Mouse (Mus musculus) CH12.LX (cell line): Measurements from ENCODE around the gene Arhgef6. TPM values are rescaled to one million over a fixed set of nuclear protein-coding genes. Genes with fewer than 3 reads are reported as not detected.
A peak's percentile ranks its signal among the peaks of the same experiment; 100 is the strongest.

Source experiments
- DNase-seq: peaks from one replicate; pipeline ENCODE4 v3.0.0-alpha.2; 2013; ENCODE audit errors: extremely low read depth
- H3K27ac ChIP-seq: 2 replicates; pipeline ENCODE4 v1.5.1; 2012; ENCODE audit warnings: low read depth, mild to moderate bottlenecking, control low read depth, moderate library complexity; ENCODE audit not compliant: insufficient read depth
- H3K27me3 ChIP-seq: replicated peaks from 2 replicates; pipeline ENCODE3; 2012; ENCODE audit warnings: inconsistent platforms
- H3K36me3 ChIP-seq, 2 experiments: replicated peaks in 1 of 2; 2 replicates each; pipeline versions ENCODE3 to v1.6.1; 2012; ENCODE audit warnings: inconsistent platforms in 1 of 2, low read length in 1 of 2, mild to moderate bottlenecking in 1 of 2, mixed read lengths in 1 of 2, moderate library complexity in 1 of 2; ENCODE audit not compliant: control insufficient read depth in 1 of 2, insufficient read depth in 1 of 2
- H3K4me1 ChIP-seq, 2 experiments: 2 replicates each; pipeline ENCODE4 v1.6.1; 2012; ENCODE audit warnings: inconsistent platforms in 1 of 2, moderate library complexity in 1 of 2; ENCODE audit not compliant: insufficient read depth in 2 of 2, control insufficient read depth in 1 of 2
- H3K4me2 ChIP-seq: 2 replicates; pipeline ENCODE4 v1.6.1; 2012; ENCODE audit warnings: low read depth, mild to moderate bottlenecking, control low read depth; ENCODE audit not compliant: poor library complexity, insufficient read depth, severe bottlenecking
- H3K4me3 ChIP-seq, 3 experiments: fragments of 150-350 bp in 1 of 3; sonication (generic) in 1 of 3; replicated peaks in 1 of 3; 2 replicates each; pipeline versions ENCODE3 to v1.5.1; 2011 to 2012; ENCODE audit warnings: low read depth in 2 of 3, low read length in 2 of 3, mild to moderate bottlenecking in 2 of 3, moderate library complexity in 2 of 3, control low read depth in 1 of 3, improper control_type of control experiment in 1 of 3, inconsistent platforms in 1 of 3, mixed read lengths in 1 of 3; ENCODE audit not compliant: poor library complexity in 1 of 3
- H3K79me2 ChIP-seq: replicated peaks from 2 replicates; pipeline ENCODE4 v1.6.1; 2012; ENCODE audit warnings: mild to moderate bottlenecking, moderate library complexity; ENCODE audit not compliant: control insufficient read depth, poor library complexity, insufficient read depth, severe bottlenecking; ENCODE audit errors: extremely low read depth
- H3K9ac ChIP-seq: 2 replicates; pipeline ENCODE4 v1.6.1; 2012; ENCODE audit warnings: low read depth, mild to moderate bottlenecking, control low read depth, moderate library complexity; ENCODE audit not compliant: insufficient read depth
- H3K9me3 ChIP-seq: replicated peaks from 2 replicates; pipeline ENCODE3; 2012; ENCODE audit warnings: low read length, inconsistent platforms, mixed read lengths
- BHLHE40 ChIP-seq: IDR thresholded peaks from 2 replicates; pipeline ENCODE4 v1.6.1; 2011; ENCODE audit warnings: mild to moderate bottlenecking, low read depth, low read length, improper control_type of control experiment
- CHD1 ChIP-seq: IDR thresholded peaks from 2 replicates; pipeline ENCODE4 v1.6.1; 2012; ENCODE audit warnings: low read depth, low read length, improper control_type of control experiment, inconsistent platforms
- CHD2 ChIP-seq: IDR thresholded peaks from 2 replicates; pipeline ENCODE4 v1.6.1; 2011; ENCODE audit warnings: low read length, improper control_type of control experiment
- CTCF ChIP-seq, 2 experiments: IDR thresholded peaks in 1 of 2; conservative IDR thresholded peaks in 1 of 2; 2 replicates each; pipeline ENCODE4 v1.5.1; 2011 to 2012; ENCODE audit warnings: low read depth in 2 of 2, low read length in 2 of 2, improper control_type of control experiment in 1 of 2, inconsistent platforms in 1 of 2, mild to moderate bottlenecking in 1 of 2, moderate library complexity in 1 of 2
- E2F4 ChIP-seq: IDR thresholded peaks from 2 replicates; pipeline ENCODE4 v1.6.1; 2011; ENCODE audit warnings: low read depth, low read length, improper control_type of control experiment; ENCODE audit not compliant: insufficient replicate concordance
- ELF1 ChIP-seq: IDR thresholded peaks from 2 replicates; pipeline ENCODE4 v1.6.1; 2014; ENCODE audit warnings: low read depth, mild to moderate bottlenecking, inconsistent platforms, low read length, improper control_type of control experiment
- EP300 ChIP-seq: IDR thresholded peaks from 2 replicates; pipeline ENCODE4 v1.6.1; 2011; ENCODE audit warnings: low read length, improper control_type of control experiment
- ETS1 ChIP-seq: conservative IDR thresholded peaks from 2 replicates; pipeline ENCODE4 v1.6.1; 2012; ENCODE audit warnings: low read depth, mild to moderate bottlenecking, inconsistent platforms, low read length, improper control_type of control experiment, moderate library complexity
- GABPA ChIP-seq: IDR thresholded peaks from 2 replicates; pipeline ENCODE4 v1.6.1; 2012; ENCODE audit warnings: low read depth, low read length, improper control_type of control experiment, inconsistent platforms; ENCODE audit not compliant: insufficient replicate concordance
- IRF4 ChIP-seq: IDR thresholded peaks from 2 replicates; pipeline ENCODE4 v1.6.1; 2014; ENCODE audit warnings: low read depth, mild to moderate bottlenecking, inconsistent platforms, low read length, improper control_type of control experiment
- JUN ChIP-seq: IDR thresholded peaks from 2 replicates; pipeline ENCODE4 v1.6.1; 2011; ENCODE audit warnings: low read depth, mild to moderate bottlenecking, low read length, improper control_type of control experiment, moderate library complexity; ENCODE audit not compliant: insufficient read depth
- JUND ChIP-seq: conservative IDR thresholded peaks from 2 replicates; pipeline ENCODE4 v1.6.1; 2011; ENCODE audit warnings: low read depth, low read length, improper control_type of control experiment
- KAT2A ChIP-seq: IDR thresholded peaks from 2 replicates; pipeline ENCODE4 v1.6.1; 2012; ENCODE audit warnings: low read length, improper control_type of control experiment, inconsistent platforms; ENCODE audit not compliant: insufficient replicate concordance
- MAFK ChIP-seq: IDR thresholded peaks from 2 replicates; pipeline ENCODE4 v1.6.1; 2011; ENCODE audit warnings: low read length, improper control_type of control experiment; ENCODE audit not compliant: insufficient replicate concordance
- MAX ChIP-seq: IDR thresholded peaks from 2 replicates; pipeline ENCODE4 v1.6.1; 2011; ENCODE audit warnings: low read length, improper control_type of control experiment
- MAZ ChIP-seq: IDR thresholded peaks from 2 replicates; pipeline ENCODE4 v1.6.1; 2012; ENCODE audit warnings: low read depth, mild to moderate bottlenecking, inconsistent platforms, low read length, improper control_type of control experiment, moderate library complexity
- MEF2A ChIP-seq: IDR thresholded peaks from 2 replicates; pipeline ENCODE4 v1.6.1; 2014; ENCODE audit warnings: low read depth, mild to moderate bottlenecking, inconsistent platforms, low read length, improper control_type of control experiment, borderline replicate concordance
- MXI1 ChIP-seq: IDR thresholded peaks from 2 replicates; pipeline ENCODE4 v1.6.1; 2011; ENCODE audit warnings: mild to moderate bottlenecking, low read depth, low read length, improper control_type of control experiment
- MYC ChIP-seq: IDR thresholded peaks from 2 replicates; pipeline ENCODE4 v1.6.1; 2011; ENCODE audit warnings: low read depth, mild to moderate bottlenecking, improper control_type of control experiment, low read length
- NELFE ChIP-seq: IDR thresholded peaks from 2 replicates; pipeline ENCODE4 v1.6.1; 2011; ENCODE audit warnings: low read depth, low read length, improper control_type of control experiment
- PAX5 ChIP-seq: IDR thresholded peaks from 2 replicates; pipeline ENCODE4 v1.6.1; 2012; ENCODE audit warnings: low read length, inconsistent platforms, mixed read lengths
- POLR2A ChIP-seq: IDR thresholded peaks from 2 replicates; pipeline ENCODE4 v1.6.1; 2011; ENCODE audit warnings: low read depth, mild to moderate bottlenecking, improper control_type of control experiment, low read length
- POLR2AphosphoS2 ChIP-seq: IDR thresholded peaks from 2 replicates; pipeline ENCODE4 v1.6.1; 2011; ENCODE audit warnings: low read depth, low read length, improper control_type of control experiment
- RCOR1 ChIP-seq: conservative IDR thresholded peaks from 2 replicates; pipeline ENCODE4 v1.6.1; 2012; ENCODE audit warnings: low read depth, mild to moderate bottlenecking, inconsistent platforms, low read length, improper control_type of control experiment
- SIN3A ChIP-seq: IDR thresholded peaks from 2 replicates; pipeline ENCODE4 v1.6.1; 2012; ENCODE audit warnings: low read length, improper control_type of control experiment, inconsistent platforms
- TBP ChIP-seq: conservative IDR thresholded peaks from 2 replicates; pipeline ENCODE4 v1.6.1; 2011; ENCODE audit warnings: low read depth, low read length, improper control_type of control experiment
- USF2 ChIP-seq: conservative IDR thresholded peaks from 2 replicates; pipeline ENCODE4 v1.6.1; 2011; ENCODE audit warnings: low read depth, low read length, improper control_type of control experiment
- ZC3H11A ChIP-seq: IDR thresholded peaks from 2 replicates; pipeline ENCODE4 v1.6.1; 2012; ENCODE audit warnings: low read depth, mild to moderate bottlenecking, inconsistent platforms, low read length, improper control_type of control experiment
- ZKSCAN1 ChIP-seq: IDR thresholded peaks from 2 replicates; pipeline ENCODE4 v1.6.1; 2012; ENCODE audit warnings: low read depth, inconsistent platforms, low read length, improper control_type of control experiment, borderline replicate concordance
- ZMIZ1 ChIP-seq: IDR thresholded peaks from 2 replicates; pipeline ENCODE4 v1.6.1; 2012; ENCODE audit warnings: low read depth, mild to moderate bottlenecking, inconsistent platforms, low read length, improper control_type of control experiment
- ZNF384 ChIP-seq: IDR thresholded peaks from 2 replicates; pipeline ENCODE4 v1.6.1; 2012; ENCODE audit warnings: low read depth, low read length, improper control_type of control experiment, inconsistent platforms
- dilution Hi-C: fragments of 300-500 bp; cut with MboI; formaldehyde crosslinking; loops from 2 replicates; pipeline ENCODE4 v1.14.3; 2020; ENCODE audit warnings: low sequenced_read_pairs; ENCODE audit not compliant: extremely low pct_unique_long_range_greater_than_20kb, extremely low pct_ligation_motif_present
- in situ Hi-C: fragments of 300-500 bp; cut with MboI; formaldehyde crosslinking; loops from 3 replicates; pipeline ENCODE4 v1.14.3; 2019; ENCODE audit warnings: low sequenced_read_pairs, low pct_ligation_motif_present, low pct_unique_long_range_greater_than_20kb, mixed read lengths
- polyA plus RNA-seq: library from polyadenylated mRNA; unstranded; fragments of >175 nt; gene quantifications from 2 replicates; pipeline ENCODE4 v1.2.1, GENCODE M21; 2012; ENCODE audit warnings: low read depth; ENCODE audit not compliant: insufficient read length
- total RNA-seq, 2 experiments: library from RNA; depleted of rRNA; stranded (reverse); fragments of 300-350 nt in 1 of 2; fragments of >200 nt in 1 of 2; gene quantifications; 2 replicates each; pipeline ENCODE4 v1.2.3; 2012 to 2014

Gene Arhgef6
- total and polyA plus RNA-seq, 3 experiments: 69.8 to 206 (median 162) TPM

DNA sequence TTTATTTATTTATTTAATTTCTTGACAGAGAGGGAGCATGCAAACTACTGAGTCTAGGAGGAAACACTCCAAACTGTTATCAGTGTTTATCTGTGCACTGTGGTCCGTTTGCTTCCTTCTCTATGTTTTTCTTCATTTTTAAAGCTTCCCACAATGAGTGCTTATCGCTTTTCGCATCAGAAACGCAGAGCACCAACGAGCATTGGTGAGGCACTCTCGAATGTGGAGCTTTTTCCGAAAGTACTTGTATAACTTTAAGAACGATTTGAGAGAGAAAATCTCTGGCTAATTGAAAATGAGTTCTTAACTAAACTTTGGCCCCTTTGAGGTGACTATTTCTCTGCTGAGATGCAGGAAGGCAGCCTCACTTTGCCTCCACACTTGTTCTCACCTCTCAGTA lies 151.2 kb downstream of the Arhgef6 start:
- Histone ChIP-seq H3K4me1 (peaks cover 0 to 7% of the 10 kb centered on the region in 2 experiments; a peak in 1 of 4 replicates), H3K27ac (no peak overlapping the region), H3K27me3 (no peaks in the 10 kb centered on the region), H3K4me2 (no peak overlapping the region), H3K4me3 (no peak overlapping the region), H3K9ac (no peak overlapping the region), H3K79me2 (no peaks in the 10 kb centered on the region), H3K9me3 (no peaks in the 10 kb centered on the region), H3K36me3 (no peaks in the 10 kb centered on the region)
- TF ChIP-seq MAFK: no peak
- TF ChIP-seq CHD2: no peak
- TF ChIP-seq MAX: no peak
- no peak for TF ChIP-seq IRF4
- no peak for TF ChIP-seq POLR2AphosphoS2
- TF ChIP-seq JUND: no peak
- TF ChIP-seq ZC3H11A: no peak
- TF ChIP-seq KAT2A: no peak
- no peak for TF ChIP-seq ZKSCAN1
- no peak for TF ChIP-seq MYC
- no peak for TF ChIP-seq GABPA
- TF ChIP-seq ELF1: no peak
- no peak for TF ChIP-seq ZMIZ1
- no peak for TF ChIP-seq PAX5
- TF ChIP-seq MEF2A: no peak
- no peak for TF ChIP-seq MAZ
- no peak for TF ChIP-seq BHLHE40
- in situ Hi-C loops: no loop called here
- DNase-seq: no peak
- dilution Hi-C loops: no loop called here

DNA sequence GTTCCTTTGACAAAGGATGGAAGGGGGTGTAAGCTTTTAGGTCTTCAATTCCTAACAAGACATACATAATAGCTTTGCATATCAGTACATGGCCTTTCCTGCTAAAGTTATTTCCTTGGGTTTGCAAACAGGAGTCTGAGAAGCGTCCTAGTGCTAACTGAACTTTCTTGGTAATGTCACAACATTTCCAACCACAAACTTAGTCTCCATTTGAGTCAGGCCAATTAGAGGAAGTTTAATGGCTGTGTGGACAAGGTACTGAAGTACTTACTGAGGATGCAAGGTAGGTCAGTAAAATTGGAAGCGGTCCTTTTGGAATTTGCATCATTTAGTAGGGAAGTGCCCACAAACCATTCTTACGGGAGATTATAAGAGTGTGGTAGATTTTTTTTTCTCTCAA lies 155.2 kb downstream of the Arhgef6 start:
- peak; percentile 39 for DNase-seq
- Histone ChIP-seq H3K9me3 (no peaks in the 10 kb centered on the region), H3K4me1 (peaks cover 4 to 13% of the 10 kb centered on the region in 2 experiments; a peak in 1 of 4 replicates), H3K4me2 (no peak overlapping the region), H3K4me3 (no peak overlapping the region), H3K27me3 (no peaks in the 10 kb centered on the region), H3K9ac (no peak overlapping the region), H3K79me2 (no peaks in the 10 kb centered on the region), H3K27ac (no peak overlapping the region), H3K36me3 (no peaks in the 10 kb centered on the region)
- in situ Hi-C loops (no loop called here), dilution Hi-C loops (no loop called here)
- no peak for TF ChIP-seq MYC
- TF ChIP-seq USF2: no peak
- peak; percentile 18; the same call in 1 of the 2 replicates for TF ChIP-seq ELF1
- TF ChIP-seq BHLHE40: peak; percentile 55; the same call in 1 of the 2 replicates
- TF ChIP-seq MXI1: no peak
- no peak for TF ChIP-seq MAX
- TF ChIP-seq TBP: no peak
- TF ChIP-seq ZKSCAN1: no peak
- TF ChIP-seq ZMIZ1: no peak
- peak; percentile 85 for TF ChIP-seq IRF4
- no peak for TF ChIP-seq E2F4
- TF ChIP-seq RCOR1: peak; percentile 35; the same call in 1 of the 2 replicates
- TF ChIP-seq EP300: peak; percentile 93
- TF ChIP-seq POLR2A: no peak
- TF ChIP-seq POLR2AphosphoS2: no peak
- no peak for TF ChIP-seq ZC3H11A
- peak; percentile 53 for TF ChIP-seq ETS1
- 0 out of 2 replicates have a peak, but pooled peaks have one; percentile 33 for TF ChIP-seq CHD2
- TF ChIP-seq JUND: peak; percentile 86
- 0 out of 2 replicates have a peak, but pooled peaks have one; percentile 46 for TF ChIP-seq MEF2A
- no peak for TF ChIP-seq CTCF (conservative IDR thresholded peaks at IDR 0.05 in 1 of 2, IDR thresholded peaks at IDR 0.05 in 1 of 2; ENCODE audit: low read depth in 2 of 2, low read length in 2 of 2)
- no peak for TF ChIP-seq NELFE
- peak; percentile 84 for TF ChIP-seq JUN
- TF ChIP-seq ZNF384: no peak
- no peak for TF ChIP-seq MAZ
- no peak for TF ChIP-seq CHD1
- TF ChIP-seq SIN3A: no peak
- TF ChIP-seq MAFK: no peak
